Mouse (Mus musculus) liver, adult 2 months (tissue): ENCODE data around the gene Rab11fip5.

Source experiments
- CTCF ChIP-seq: fragments of 200-500 bp; IDR thresholded peaks from 2 replicates; pipeline ENCODE4 v1.5.1; 2011; ENCODE audit warnings: low read depth, low read length, control low read depth
- POLR2A ChIP-seq: fragments of 200-500 bp; IDR thresholded peaks from 2 replicates; pipeline ENCODE4 v1.6.1; 2011; ENCODE audit warnings: low read length, control low read depth; ENCODE audit not compliant: insufficient read depth; ENCODE audit errors: extremely low read depth

GRCm38 (mm10) chr6:85374734-85375114, 290 bp upstream of the Rab11fip5 start:
- TF ChIP-seq CTCF (no peak), POLR2A (no peak)
